Mouse (Mus musculus) hindbrain, embryonic 11.5 days (tissue): ENCODE measurements around the gene Wdr74. TPM values are rescaled to one million over a fixed set of nuclear protein-coding genes. Genes with fewer than 3 reads are reported as not detected.
A peak's percentile ranks its signal among the peaks of the same experiment; 100 is the strongest.

Experiments
- ATAC-seq: fragments of 200-750 bp; cut with Nextera tagmentation; 2 replicates; pipeline ENCODE4 v1.8.0; 2017; ENCODE audit warnings: mild to moderate bottlenecking, moderate TSS enrichment, moderate library complexity; ENCODE audit not compliant: low FRiP score
- DNase-seq: peaks from one replicate; pipeline ENCODE4 v3.0.0-alpha.2; 2015; ENCODE audit warnings: low spot score
- H3K27ac ChIP-seq: fragments of 300-500 bp; sonication (generic); 2 replicates; pipeline ENCODE4 v1.5.1; 2014; ENCODE audit warnings: mild to moderate bottlenecking, low read depth, low read length
- H3K27me3 ChIP-seq: fragments of 300-500 bp; sonication (generic); 2 replicates; pipeline ENCODE4 v1.6.1; 2014; ENCODE audit warnings: mild to moderate bottlenecking, low read length, moderate library complexity, mixed read lengths; ENCODE audit not compliant: control insufficient read depth, insufficient read depth
- H3K36me3 ChIP-seq: fragments of 300-500 bp; sonication (generic); 2 replicates; pipeline ENCODE4 v1.6.1; 2014; ENCODE audit warnings: mild to moderate bottlenecking, low read length, moderate library complexity, mixed read lengths; ENCODE audit not compliant: control insufficient read depth, insufficient read depth
- H3K4me1 ChIP-seq: fragments of 300-500 bp; sonication (generic); replicated peaks from 2 replicates; pipeline ENCODE4 v1.6.1; 2014; ENCODE audit warnings: low read length, mixed read lengths; ENCODE audit not compliant: control insufficient read depth, insufficient read depth
- H3K4me2 ChIP-seq: fragments of 300-500 bp; sonication (generic); replicated peaks from 2 replicates; pipeline ENCODE4 v1.6.1; 2014; ENCODE audit warnings: mild to moderate bottlenecking, low read depth, low read length
- H3K4me3 ChIP-seq: fragments of 300-500 bp; sonication (generic); 2 replicates; pipeline ENCODE4 v1.5.1; 2014; ENCODE audit warnings: low read depth, low read length
- H3K9ac ChIP-seq: fragments of 300-500 bp; sonication (generic); 2 replicates; pipeline ENCODE4 v1.6.1; 2014; ENCODE audit warnings: low read depth, low read length
- H3K9me3 ChIP-seq: fragments of 300-500 bp; sonication (generic); 2 replicates; pipeline ENCODE4 v1.6.1; 2016; ENCODE audit warnings: low read length; ENCODE audit not compliant: control insufficient read depth
- WGBS: fragments of 180-500 bp; shearing (Covaris S2); extraction: QIAGEN DNeasy Blood & Tissue Kit; methylation state at CpG from one replicate; pipeline ENCODE4 v1.1.7; 2014; 5-methylcytosine and 5-hydroxymethylcytosine counted together
- polyA plus RNA-seq: library from polyadenylated mRNA; unstranded; fragments of >200 nt; fragmentation: Nextera tagmentation; extraction: Ambion mirVana; gene quantifications from 2 replicates; pipeline ENCODE4 v1.2.1, GENCODE M21; 2014

The Wdr74 gene
- 83.6 and 87.1 TPM in 2 replicates for polyA plus RNA-seq

DNA sequence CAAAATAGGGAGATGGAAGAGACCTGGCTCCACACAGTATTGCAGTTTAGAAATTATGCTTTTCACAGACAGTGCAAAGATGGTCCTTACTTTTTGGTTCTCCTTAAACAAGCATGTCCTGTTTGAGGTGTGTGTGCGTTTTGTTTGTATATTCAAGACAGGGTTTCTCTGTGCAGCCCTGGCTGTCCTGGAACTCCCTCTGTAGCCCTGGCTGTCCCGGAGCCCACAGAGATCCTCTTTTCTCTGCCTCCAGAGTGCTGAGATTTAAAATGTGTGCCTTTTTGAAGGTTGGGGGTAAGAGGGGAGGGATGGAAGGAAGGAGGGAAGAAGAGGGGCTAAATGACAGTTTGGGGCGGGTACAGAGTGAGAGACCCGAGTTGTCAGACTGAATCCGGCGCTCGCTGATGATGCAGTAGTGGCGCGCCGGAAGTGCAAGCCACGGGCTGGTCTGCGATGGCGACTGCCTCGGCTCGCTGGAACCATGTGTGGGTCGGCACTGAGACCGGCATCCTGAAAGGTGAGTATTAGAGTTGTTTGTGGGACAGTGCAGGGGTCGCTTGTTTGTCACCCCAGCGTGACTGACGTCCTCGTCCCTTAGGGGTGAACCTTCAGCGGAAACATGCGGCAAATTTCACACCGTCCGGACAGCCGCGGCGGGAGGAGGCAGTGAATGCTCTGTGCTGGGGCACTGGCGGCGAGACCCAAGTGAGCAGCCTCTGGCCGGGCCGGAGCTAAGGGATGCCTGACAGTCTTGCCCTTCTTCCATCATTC lies at the start of gene Wdr74:
TSS of gene Wdr74 (plus strand) at position 439 of the 771 bp plus-strand sequence.
- H3K36me3 ChIP-seq: no peaks in the 10 kb centered on the region
- peak within 1 kb of the TSS; percentile 88 for H3K4me3 ChIP-seq
- ATAC-seq: peak; percentile 95
- no peaks in the 10 kb centered on the region for H3K4me1 ChIP-seq
- peak within 1 kb of the TSS; percentile 63 for H3K4me2 ChIP-seq
- no peaks in the 10 kb centered on the region for H3K9me3 ChIP-seq
- H3K9ac ChIP-seq: peak within 1 kb of the TSS; percentile 72
- under 1% methylated on average over 32 of the region's 32 CpGs for WGBS
- no peaks in the 10 kb centered on the region for H3K27me3 ChIP-seq
- peak within 1 kb of the TSS; percentile 17; the same call in 1 of the 2 replicates for H3K27ac ChIP-seq
- DNase-seq: peak; percentile 99

DNA sequence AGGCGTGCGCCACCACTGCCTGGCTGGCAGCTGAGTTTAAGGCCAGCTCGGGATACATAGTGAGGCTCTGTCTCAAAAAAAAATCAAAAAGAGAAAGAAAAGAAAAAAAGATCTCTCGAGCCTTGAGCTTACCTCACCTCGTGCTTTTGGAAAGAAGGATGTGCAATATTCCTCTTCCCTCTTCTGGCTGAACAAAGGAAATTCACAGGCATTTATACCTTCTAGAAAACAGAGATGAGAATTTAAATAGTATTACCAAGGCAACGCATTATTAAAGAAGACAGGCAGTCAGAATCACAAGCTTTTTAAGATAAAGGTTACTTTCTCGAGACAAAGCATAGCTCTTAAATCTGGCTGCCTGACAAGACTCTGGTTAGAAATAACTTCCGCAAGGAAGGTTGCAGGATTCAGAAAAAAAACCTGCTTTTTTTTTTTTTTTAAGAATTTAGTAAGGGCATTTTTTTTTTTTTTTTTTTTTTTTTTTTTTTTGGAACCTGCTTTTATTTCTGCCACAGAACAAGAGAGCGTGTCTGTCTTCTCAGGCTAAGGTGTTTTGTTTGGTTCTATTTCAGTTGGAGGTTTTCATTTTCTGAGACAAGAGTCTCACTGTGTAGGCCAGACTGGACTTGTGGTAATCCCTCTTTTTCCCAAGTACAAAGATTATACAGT lies 43.6 kb upstream of the Wdr74 start:
- DNase-seq (no peak), ATAC-seq (no peak)
- H3K4me1 ChIP-seq: no peaks in the 10 kb centered on the region

DNA sequence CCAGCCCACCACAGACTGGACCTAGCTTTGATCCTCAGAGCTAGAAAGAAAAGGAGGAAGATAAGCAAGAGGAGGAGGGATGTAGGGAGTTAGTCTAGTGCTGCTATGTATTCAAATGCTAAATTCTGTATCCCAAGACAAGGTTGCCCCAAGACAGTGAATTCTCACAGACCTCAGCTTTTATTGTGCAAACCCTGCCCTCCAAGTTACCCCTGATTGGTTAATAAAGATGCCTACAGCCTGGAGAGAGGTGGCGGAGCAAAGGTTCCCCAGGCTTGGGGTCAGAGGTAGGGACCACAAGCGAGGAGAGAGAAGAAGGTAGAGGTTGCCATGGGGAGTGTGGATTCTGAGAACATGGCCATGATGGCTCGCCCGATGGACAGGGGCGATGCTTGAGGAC lies 42.9 kb upstream of the Wdr74 start:
- WGBS: 50% methylated on average over 5 of the region's 5 CpGs

More for the DNA sequence above, 43.6 kb upstream of the Wdr74 start:
- no peak overlapping the region for H3K4me3 ChIP-seq
- H3K36me3 ChIP-seq: no peaks in the 10 kb centered on the region
- 71% methylated on average over 9 of the region's 9 CpGs for WGBS
- no peak overlapping the region for H3K27ac ChIP-seq
- no peaks in the 10 kb centered on the region for H3K9me3 ChIP-seq
- H3K4me2 ChIP-seq: no peak overlapping the region
- H3K27me3 ChIP-seq: no peaks in the 10 kb centered on the region
- H3K9ac ChIP-seq: no peak overlapping the region

DNA sequence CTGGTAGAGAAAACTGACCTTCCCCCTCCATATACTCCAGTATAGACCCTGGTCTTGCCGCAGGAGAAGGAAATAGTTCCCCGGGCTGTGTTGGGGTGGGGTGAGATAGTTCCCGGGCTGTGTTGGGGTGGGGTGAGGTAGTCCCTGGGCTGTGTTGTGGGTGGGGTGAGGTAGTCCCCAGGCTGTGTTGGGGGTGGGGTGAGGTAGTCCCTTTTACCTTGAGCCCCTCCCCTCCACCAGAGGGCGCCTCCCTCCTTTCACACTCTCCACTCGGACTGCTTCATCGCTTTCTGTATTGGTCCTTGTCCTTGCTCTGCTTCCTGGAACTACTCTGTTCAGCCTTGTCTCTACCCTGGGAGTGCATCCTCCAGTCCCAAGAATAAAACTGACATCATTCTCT lies 40.3 kb upstream of the Wdr74 start:
- peak; percentile 36 for DNase-seq
- ATAC-seq: no peak
- 50% methylated on average over 6 of the region's 6 CpGs for WGBS

More for the DNA sequence above, 42.9 kb upstream of the Wdr74 start:
- no peaks in the 10 kb centered on the region for H3K9me3 ChIP-seq
- no peaks in the 10 kb centered on the region for H3K36me3 ChIP-seq
- no peaks in the 10 kb centered on the region for H3K4me1 ChIP-seq
- no peak overlapping the region for H3K9ac ChIP-seq
- no peak overlapping the region for H3K4me2 ChIP-seq
- no peak overlapping the region for H3K4me3 ChIP-seq
- ATAC-seq (no peak), DNase-seq (no peak)
- H3K27ac ChIP-seq: no peak overlapping the region
- H3K27me3 ChIP-seq: no peaks in the 10 kb centered on the region

DNA sequence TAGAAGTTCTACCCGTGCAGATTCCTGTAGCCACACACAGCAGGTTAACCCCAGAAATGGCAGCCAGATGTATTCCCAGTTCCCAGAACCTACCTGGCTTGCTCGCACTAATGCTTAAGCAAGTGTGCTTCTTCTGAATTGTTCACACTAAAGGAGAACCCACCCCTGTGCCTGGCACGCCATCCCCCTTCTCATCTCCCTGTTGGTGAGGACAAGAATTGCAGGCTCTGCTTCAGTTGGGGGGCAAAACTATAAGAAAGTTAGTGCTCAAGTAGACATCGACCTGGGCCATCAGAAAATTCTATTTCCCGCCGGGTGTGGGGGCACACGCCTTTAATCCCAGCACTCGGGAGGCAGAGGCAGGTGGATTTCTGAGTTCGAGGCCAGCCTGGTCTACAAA lies 36.0 kb upstream of the Wdr74 start:
- H3K27me3 ChIP-seq: no peaks in the 10 kb centered on the region
- DNase-seq (no peak), ATAC-seq (no peak)
- H3K4me3 ChIP-seq: no peak overlapping the region
- H3K4me2 ChIP-seq: no peak overlapping the region
- WGBS: 80% methylated on average over 9 of the region's 9 CpGs
- H3K27ac ChIP-seq: no peak overlapping the region
- H3K36me3 ChIP-seq: no peaks in the 10 kb centered on the region
- H3K9me3 ChIP-seq: no peaks in the 10 kb centered on the region
- no peak overlapping the region for H3K9ac ChIP-seq
- H3K4me1 ChIP-seq: no peaks in the 10 kb centered on the region

More for the DNA sequence above, 40.3 kb upstream of the Wdr74 start:
- Histone ChIP-seq H3K27ac (no peak overlapping the region), H3K9me3 (no peaks in the 10 kb centered on the region), H3K36me3 (no peaks in the 10 kb centered on the region), H3K4me1 (no peaks in the 10 kb centered on the region), H3K9ac (no peak overlapping the region), H3K4me2 (no peak overlapping the region), H3K4me3 (no peak overlapping the region), H3K27me3 (no peaks in the 10 kb centered on the region)

DNA sequence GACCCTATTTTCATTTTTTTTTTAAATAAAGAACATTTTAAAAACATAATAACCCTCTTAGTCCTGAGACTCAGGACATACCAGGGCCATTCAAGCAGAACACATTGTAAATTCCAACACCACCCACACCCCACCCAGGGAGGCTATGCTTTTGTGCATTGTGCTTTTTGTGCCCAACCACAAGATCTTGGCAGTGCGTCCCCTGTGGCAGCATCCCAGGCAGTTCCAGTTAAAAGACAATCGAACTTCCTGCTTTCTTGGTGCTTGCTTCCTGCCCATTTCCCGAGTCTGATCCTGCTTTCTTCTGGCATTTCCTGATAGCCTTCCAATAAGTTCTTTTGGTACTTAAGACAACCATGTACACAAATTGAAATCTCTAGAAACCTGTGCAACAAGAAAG lies 33.2 kb upstream of the Wdr74 start:
- H3K27ac ChIP-seq: no peak overlapping the region
- H3K4me1 ChIP-seq: no peaks in the 10 kb centered on the region
- H3K9me3 ChIP-seq: no peaks in the 10 kb centered on the region
- no peak overlapping the region for H3K4me3 ChIP-seq
- H3K9ac ChIP-seq: no peak overlapping the region
- no peak overlapping the region for H3K4me2 ChIP-seq
- H3K27me3 ChIP-seq: no peaks in the 10 kb centered on the region
- peaks cover under 1% of the 10 kb centered on the region; the same call in 1 of the 2 replicates for H3K36me3 ChIP-seq
- WGBS: 53% methylated on average over 3 of the region's 3 CpGs
- no peak for ATAC-seq
- DNase-seq: no peak

DNA sequence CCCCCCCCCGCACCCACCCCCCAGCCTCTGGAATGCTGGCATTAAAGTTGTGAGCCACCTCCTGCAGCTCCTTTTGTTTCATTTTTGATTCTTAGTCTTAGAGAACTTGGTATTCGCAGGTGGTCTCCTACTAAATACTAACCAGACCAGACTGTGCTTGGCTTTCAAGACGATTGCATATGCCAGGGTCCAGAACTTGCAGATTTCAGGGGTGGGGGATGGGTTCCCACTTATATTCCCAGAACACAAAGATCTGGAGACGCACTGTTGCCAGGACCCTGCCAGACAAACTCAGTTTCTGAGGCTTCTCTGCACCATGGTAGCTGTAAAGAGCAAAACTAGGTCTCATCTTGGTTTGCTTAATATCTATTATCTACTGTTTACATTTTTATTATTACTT lies 32.1 kb upstream of the Wdr74 start:
- no peak overlapping the region for H3K4me3 ChIP-seq
- peaks cover 8% of the 10 kb centered on the region for H3K36me3 ChIP-seq
- no peak overlapping the region for H3K4me2 ChIP-seq
- no peaks in the 10 kb centered on the region for H3K4me1 ChIP-seq
- no peak overlapping the region for H3K27ac ChIP-seq
- ATAC-seq: no peak
- no peaks in the 10 kb centered on the region for H3K27me3 ChIP-seq
- no peaks in the 10 kb centered on the region for H3K9me3 ChIP-seq
- H3K9ac ChIP-seq: no peak overlapping the region
- WGBS: 54% methylated on average over 4 of the region's 4 CpGs
- no peak for DNase-seq

DNA sequence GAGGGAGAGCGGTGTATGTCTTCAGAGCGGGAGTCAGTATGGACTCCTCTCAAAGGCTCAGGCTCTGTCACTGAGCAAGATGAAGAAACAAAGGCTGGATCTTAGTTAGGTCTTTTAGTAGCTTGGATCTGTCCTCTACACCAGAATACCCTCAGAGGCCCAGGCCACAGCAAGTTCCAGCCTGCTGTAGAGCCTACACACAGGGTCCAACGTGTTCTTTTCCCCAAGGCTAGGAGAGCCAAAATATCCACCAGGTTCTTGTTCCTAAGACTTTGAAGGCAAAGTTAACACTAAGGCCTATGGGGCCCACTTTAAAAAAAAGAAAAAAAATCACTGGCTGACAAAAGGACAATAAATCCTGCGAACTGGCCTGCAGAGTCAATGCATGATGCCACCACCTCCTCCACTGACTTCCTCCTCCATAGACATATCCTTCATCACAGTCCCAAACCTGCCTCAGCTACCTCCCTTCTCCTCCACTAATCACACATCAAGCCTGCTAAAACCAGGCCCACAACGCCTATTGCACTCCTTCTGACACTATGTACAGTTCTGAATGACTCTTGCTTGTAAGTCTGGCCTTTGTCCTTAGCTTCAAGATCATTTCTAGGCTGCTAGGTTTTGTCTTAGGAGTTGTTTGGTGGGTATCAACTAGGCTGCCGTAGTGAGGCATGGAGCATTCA lies 30.5 kb upstream of the Wdr74 start:
- no peaks in the 10 kb centered on the region for H3K9me3 ChIP-seq
- DNase-seq (no peak), ATAC-seq (no peak)
- no peaks in the 10 kb centered on the region for H3K4me1 ChIP-seq
- H3K27me3 ChIP-seq: no peaks in the 10 kb centered on the region
- WGBS: 77% methylated on average over 6 of the region's 6 CpGs
- no peak overlapping the region for H3K9ac ChIP-seq
- no peak overlapping the region for H3K27ac ChIP-seq
- peaks cover 8% of the 10 kb centered on the region for H3K36me3 ChIP-seq
- no peak overlapping the region for H3K4me2 ChIP-seq
- H3K4me3 ChIP-seq: no peak overlapping the region
